Mouse (Mus musculus) heart, embryonic 16.5 days (tissue): Measurements from ENCODE around the gene Cfap126. TPM values are rescaled to one million over a fixed set of nuclear protein-coding genes. Genes with fewer than 3 reads are reported as not detected.

Experiments used
- ATAC-seq: fragments of 200-750 bp; cut with Nextera tagmentation; replicated peaks from 2 replicates; pipeline ENCODE4 v1.8.0; 2017; ENCODE audit warnings: moderate number of reproducible peaks; ENCODE audit not compliant: insufficient read depth, low FRiP score; ENCODE audit errors: extremely low read depth
- H3K27ac ChIP-seq: fragments of 300-500 bp; sonication (generic); 2 replicates; pipeline ENCODE4 v1.5.1; 2014; ENCODE audit warnings: mild to moderate bottlenecking, low read length, control low read depth, moderate library complexity
- H3K27me3 ChIP-seq: fragments of 300-500 bp; sonication (generic); 2 replicates; pipeline ENCODE4 v1.6.1; 2014; ENCODE audit warnings: low read length, mixed read lengths; ENCODE audit not compliant: control insufficient read depth, insufficient read depth
- H3K36me3 ChIP-seq: fragments of 300-500 bp; sonication (generic); 2 replicates; pipeline ENCODE4 v1.6.1; 2014; ENCODE audit not compliant: control insufficient read depth, insufficient read depth
- H3K4me1 ChIP-seq: fragments of 300-500 bp; sonication (generic); 2 replicates; pipeline ENCODE4 v1.6.1; 2014; ENCODE audit warnings: low read length, mixed read lengths; ENCODE audit not compliant: control insufficient read depth, insufficient read depth
- H3K4me2 ChIP-seq: fragments of 300-500 bp; sonication (generic); 2 replicates; pipeline ENCODE4 v1.6.1; 2014; ENCODE audit warnings: low read depth, mild to moderate bottlenecking, control low read depth, low read length
- H3K4me3 ChIP-seq: fragments of 300-500 bp; sonication (generic); 2 replicates; pipeline ENCODE4 v1.5.1; 2014; ENCODE audit warnings: mild to moderate bottlenecking, control low read depth, low read length
- H3K9ac ChIP-seq: fragments of 300-500 bp; sonication (generic); 2 replicates; pipeline ENCODE4 v1.6.1; 2014; ENCODE audit warnings: low read length, control low read depth
- H3K9me3 ChIP-seq: fragments of 300-500 bp; sonication (generic); replicated peaks from 2 replicates; pipeline ENCODE4 v1.6.1; 2016; ENCODE audit warnings: low read length; ENCODE audit not compliant: control insufficient read depth
- WGBS: fragments of 180-500 bp; shearing (Covaris S2); extraction: QIAGEN DNeasy Blood & Tissue Kit; methylation state at CpG from one replicate; pipeline ENCODE4 v1.1.7; 2014; 5-methylcytosine and 5-hydroxymethylcytosine counted together
- microRNA-seq: library from miRNA; unstranded; fragments of <30 nt; microRNA quantifications from one replicate; pipeline ENCODE4, GENCODE M21; 2017
- polyA plus RNA-seq: library from polyadenylated mRNA; unstranded; fragments of >200 nt; fragmentation: Nextera tagmentation; extraction: Ambion mirVana; gene quantifications from 2 replicates; pipeline ENCODE4 v1.2.1, GENCODE M21; 2015

Cfap126 gene
- polyA plus RNA-seq, 1 experiment from 2014 or later, result 2.9 TPM

DNA sequence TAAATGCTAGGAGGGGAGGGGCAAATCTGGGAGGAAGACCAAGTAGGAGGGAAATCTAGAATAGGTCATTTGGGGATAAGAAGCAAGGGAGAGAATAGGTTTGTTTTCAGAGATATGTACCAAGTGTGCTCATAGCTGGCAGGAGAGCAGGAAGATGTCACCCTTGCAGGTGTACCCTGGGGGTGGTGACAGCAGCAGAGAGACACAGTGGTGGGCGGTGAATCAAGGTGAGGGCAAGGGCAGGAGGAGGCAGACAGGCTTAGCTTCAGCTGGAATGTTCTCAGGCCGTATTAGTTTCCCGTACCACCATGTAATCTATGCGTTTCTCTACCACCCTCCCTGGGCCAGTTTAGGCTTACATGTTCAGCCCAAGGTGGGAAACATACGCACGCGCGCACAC, 59.1 kb downstream of the Cfap126 start:
- Histone ChIP-seq H3K4me1 (peaks cover 5% of the 10 kb centered on the region), H3K9me3 (no peaks in the 10 kb centered on the region), H3K27me3 (no peaks in the 10 kb centered on the region), H3K4me2 (no peak overlapping the region), H3K4me3 (no peak overlapping the region), H3K9ac (no peak overlapping the region), H3K27ac (no peak overlapping the region), H3K36me3 (no peaks in the 10 kb centered on the region)
- WGBS, result 83% methylated on average over 8 of the region's 8 CpGs
- no peak for ATAC-seq

Small RNAs within 50 kb of the gene (microRNA-seq; reads per million reads assigned to microRNA genes)
- gene Gm27552 (not detected), gene Gm27844 (not detected), gene Mir6546 (5.1 reads per million, percentile 19 among the genes with 10 or more reads in this experiment)

Other genes with a start within 250 kb of the Cfap126 start
- 10.1 and 11.2 TPM in 2 replicates for gene Atf6, start 246.1 kb upstream of the Cfap126 start, polyA plus RNA-seq
- gene Gm26620, start 228.9 kb upstream of the Cfap126 start, polyA plus RNA-seq, result 0.53 and 0.71 TPM in 2 replicates
- gene Dusp12, start 228.4 kb upstream of the Cfap126 start, polyA plus RNA-seq, result 20.7 and 22.1 TPM in 2 replicates
- gene Fcrlb, start 201.0 kb upstream of the Cfap126 start, polyA plus RNA-seq, result 0.11 TPM in 1 of 2 replicates, not detected in the other
- gene Fcrla, start 186.3 kb upstream of the Cfap126 start, polyA plus RNA-seq, result 0.20 TPM in 1 of 2 replicates, not detected in the other
- gene Fcgr2b, start 137.4 kb upstream of the Cfap126 start, polyA plus RNA-seq, result 2.5 and 3.0 TPM in 2 replicates
- 1.1 and 1.3 TPM in 2 replicates for gene Fcgr4, start 95.0 kb upstream of the Cfap126 start, polyA plus RNA-seq
- gene Fcgr3, start 49.0 kb upstream of the Cfap126 start, polyA plus RNA-seq, result 10.2 and 10.7 TPM in 2 replicates
- gene Sdhc, start 36.7 kb downstream of the Cfap126 start, polyA plus RNA-seq, result 622 and 629 TPM in 2 replicates
- 0.44 and 1.1 TPM in 2 replicates for gene Mpz, start 36.8 kb downstream of the Cfap126 start, polyA plus RNA-seq
- gene Pcp4l1, start 82.3 kb downstream of the Cfap126 start, polyA plus RNA-seq, result 48.9 and 57.2 TPM in 2 replicates
- 0.35 and 0.43 TPM in 2 replicates for gene Nr1i3, start 100.1 kb downstream of the Cfap126 start, polyA plus RNA-seq
- gene Tomm40l, start 108.6 kb downstream of the Cfap126 start, polyA plus RNA-seq, result 60.7 and 68.9 TPM in 2 replicates
- 10.6 and 11.9 TPM in 2 replicates for gene Apoa2, start 111.1 kb downstream of the Cfap126 start, polyA plus RNA-seq
- gene Fcer1g, start 120.4 kb downstream of the Cfap126 start, polyA plus RNA-seq, result 34.4 and 36.3 TPM in 2 replicates
- 4.4 and 5.7 TPM in 2 replicates for gene Adamts4, start 136.5 kb downstream of the Cfap126 start, polyA plus RNA-seq
- gene Ndufs2, start 137.5 kb downstream of the Cfap126 start, polyA plus RNA-seq, result 659 and 700 TPM in 2 replicates
- gene B4galt3, start 156.4 kb downstream of the Cfap126 start, polyA plus RNA-seq, result 47.5 and 54.9 TPM in 2 replicates
- 32.4 and 41.9 TPM in 2 replicates for gene Ppox, start 167.3 kb downstream of the Cfap126 start, polyA plus RNA-seq
- gene Usp21, start 174.1 kb downstream of the Cfap126 start, polyA plus RNA-seq, result 48.5 and 55.8 TPM in 2 replicates
- gene Ufc1, start 181.1 kb downstream of the Cfap126 start, polyA plus RNA-seq, result 82.0 and 82.1 TPM in 2 replicates
- 36.0 and 37.6 TPM in 2 replicates for gene Dedd, start 215.2 kb downstream of the Cfap126 start, polyA plus RNA-seq
- gene Nit1, start 231.7 kb downstream of the Cfap126 start, polyA plus RNA-seq, result 34.4 and 38.5 TPM in 2 replicates
- gene Pfdn2, start 231.8 kb downstream of the Cfap126 start, polyA plus RNA-seq, result 76.4 and 84.5 TPM in 2 replicates
- 0.71 and 1.0 TPM in 2 replicates for gene Klhdc9, start 246.9 kb downstream of the Cfap126 start, polyA plus RNA-seq